Mouse (Mus musculus): ENCODE measurements at regions not wholly inside any gene's neighbourhood (a gene's known extent, or its start where the extent isn't known, plus 50 kb on each side); places are given as distances from the start of the nearest gene placed in this dataset.

DNA sequence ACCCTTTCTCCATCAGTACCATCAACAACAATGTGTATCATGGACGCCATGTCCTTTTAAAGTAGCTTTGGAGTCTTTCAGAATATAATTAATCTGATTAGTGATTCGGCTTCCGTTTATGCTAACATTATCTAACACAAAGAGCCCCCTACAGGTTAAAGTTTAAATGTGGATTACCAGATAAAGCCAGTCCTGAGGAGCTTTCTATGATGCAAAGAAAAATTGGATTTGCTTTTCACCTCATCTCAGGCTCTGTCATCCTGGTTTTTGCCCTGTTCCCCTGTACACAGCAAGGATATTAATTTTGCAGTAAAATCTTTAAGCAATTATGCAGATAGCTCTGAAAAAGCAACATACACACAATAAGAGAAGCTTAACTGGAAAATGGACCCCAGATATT lies 412.7 kb upstream of the Tbc1d2b start:
- no peak for DNase-seq (ENCODE audit: low spot score in 2 of 2)

DNA sequence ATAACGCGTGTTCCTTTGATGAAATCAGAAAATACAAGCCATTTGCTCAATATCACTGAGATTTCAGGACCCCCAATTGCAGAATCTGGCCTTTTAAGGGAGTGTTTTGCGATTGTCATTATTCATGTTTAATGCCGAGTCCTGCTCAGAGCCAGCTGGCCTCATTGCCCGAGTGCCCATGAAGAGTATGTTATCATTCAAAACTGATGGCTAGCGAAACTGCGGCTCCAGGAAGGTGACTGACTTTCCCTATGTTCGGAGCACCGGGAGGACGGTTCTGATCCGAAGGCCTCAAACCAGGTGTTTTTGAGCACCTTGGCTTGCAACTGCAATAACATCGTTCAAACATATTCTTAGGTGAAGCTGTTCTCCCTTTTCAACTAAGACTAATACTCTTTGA lies 419.5 kb upstream of the Tbc1d2b start:
- no peak for DNase-seq (ENCODE audit: low spot score in 2 of 2)

DNA sequence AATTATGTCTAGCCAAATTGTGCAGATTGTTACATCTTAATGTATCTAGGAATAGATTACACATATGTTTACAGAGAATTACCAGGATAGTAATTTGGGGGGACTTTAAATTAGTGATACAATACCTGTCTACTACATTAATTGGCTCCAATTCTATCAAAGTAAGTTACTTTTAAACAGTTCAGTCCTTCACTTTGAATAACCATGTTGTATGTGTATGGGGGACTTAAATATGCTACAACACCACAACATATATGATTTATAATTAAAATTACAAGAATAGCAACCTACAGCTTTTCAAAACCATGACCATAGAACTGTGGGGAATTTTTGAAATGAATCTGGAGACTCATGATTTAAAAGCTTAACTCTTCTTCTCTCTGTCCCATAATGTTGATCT lies 420.5 kb upstream of the Tbc1d2b start:
- DNase-seq (ENCODE audit: low spot score in 2 of 2) = no peak

DNA sequence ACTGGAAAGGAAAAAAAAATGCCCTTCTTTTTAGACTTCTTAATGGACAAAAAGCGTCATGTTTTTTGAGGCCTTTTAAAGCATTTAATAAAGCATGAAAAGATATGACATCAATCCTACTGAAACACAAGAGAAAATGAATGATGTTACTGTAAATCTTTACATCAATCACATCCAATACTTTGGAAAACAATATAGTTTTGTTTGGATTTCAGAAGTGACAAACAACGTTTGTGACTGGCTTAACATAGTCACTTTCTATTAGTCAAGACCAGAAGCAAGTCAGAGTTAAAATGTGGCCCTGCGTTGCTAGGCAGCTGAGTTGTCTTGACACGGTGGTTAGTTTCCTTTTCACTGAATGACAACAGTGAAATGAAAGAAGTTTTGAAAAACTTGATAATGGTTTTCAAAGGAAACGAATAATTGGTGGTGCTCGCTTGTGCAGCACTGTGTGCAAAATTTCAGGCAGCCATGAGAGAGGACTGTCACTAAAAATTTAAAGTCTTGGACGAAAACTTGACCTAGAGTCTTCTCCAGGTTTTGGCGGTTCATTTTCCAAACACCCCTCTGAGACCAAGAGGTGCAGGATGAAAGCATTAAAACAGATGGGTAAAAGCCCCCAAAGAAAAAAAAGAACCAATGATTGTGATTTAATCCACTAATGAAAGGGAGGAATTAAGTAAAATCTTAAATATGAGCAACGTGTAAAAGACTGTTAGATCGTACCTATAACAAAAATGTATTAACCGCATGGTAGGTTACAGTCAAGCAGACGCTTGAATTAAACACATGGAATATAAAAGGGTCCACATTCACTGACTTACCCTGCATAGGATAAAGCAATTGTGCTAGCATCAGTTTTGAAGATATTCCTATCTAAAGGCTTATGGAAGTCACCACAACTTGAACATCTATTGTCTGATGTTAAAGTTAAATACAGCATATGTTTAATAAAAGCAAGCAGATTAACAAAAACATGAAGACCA lies 421.4 kb upstream of the Tbc1d2b start:
- no peak for DNase-seq (ENCODE audit: low spot score in 2 of 2)

DNA sequence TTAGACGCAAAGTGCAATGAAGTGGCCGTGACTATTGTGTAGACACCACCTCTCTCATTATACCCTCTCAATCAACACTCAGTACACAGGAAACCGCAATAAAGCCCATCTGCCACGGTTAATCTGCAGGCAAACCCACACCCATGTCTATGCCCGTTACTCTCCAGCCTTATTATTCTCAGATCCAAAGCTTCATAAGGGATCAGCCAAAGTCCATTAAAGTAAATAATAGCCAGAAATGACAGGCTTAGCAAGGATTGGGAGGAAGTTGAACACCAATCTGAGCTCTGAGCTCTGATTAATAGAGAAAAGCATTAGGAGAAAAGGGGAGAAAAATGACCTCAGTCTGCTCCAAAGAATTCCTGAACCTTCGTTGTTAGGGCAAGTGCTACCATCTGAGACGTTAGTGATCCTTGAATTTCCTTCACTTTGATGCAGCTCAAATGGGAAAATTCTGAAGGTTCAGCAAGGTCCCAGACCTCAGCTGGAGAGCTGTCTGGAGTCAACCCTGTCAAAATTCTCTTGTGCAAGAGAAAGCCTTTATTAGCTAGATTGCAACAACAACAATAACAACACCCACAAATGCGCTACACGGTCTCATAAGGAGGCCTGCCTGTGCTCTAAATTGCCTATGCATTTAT lies 422.5 kb upstream of the Tbc1d2b start:
- no peak for DNase-seq (ENCODE audit: low spot score in 2 of 2)

DNA sequence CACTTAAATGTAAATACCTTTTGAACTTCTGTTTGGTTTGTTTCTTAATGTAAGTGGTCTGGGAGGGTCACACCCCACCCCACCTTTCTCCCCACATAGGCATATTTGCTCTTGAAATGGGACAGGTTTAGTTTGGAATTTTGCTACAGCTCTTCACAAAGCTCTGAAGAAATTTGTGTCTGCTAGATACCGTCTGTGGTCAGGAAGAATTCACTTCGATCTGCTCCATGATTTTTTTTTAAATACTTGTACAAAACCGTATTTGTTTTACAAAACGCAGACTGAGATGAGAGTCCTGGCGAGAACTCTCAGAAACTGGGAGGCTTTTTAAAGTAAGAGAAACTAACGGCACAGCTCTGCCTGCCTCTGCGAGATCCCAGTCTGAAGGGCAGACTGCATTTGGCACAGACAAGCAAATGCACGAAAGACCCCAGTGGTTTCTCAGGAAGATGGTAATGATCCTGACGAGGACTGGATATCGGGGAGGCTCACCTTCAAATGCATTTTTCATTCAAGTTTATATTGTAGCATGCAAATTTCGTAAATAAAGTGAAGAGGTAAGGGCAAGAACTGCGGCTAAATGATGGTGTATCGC lies 423.5 kb upstream of the Tbc1d2b start:
- no peak for DNase-seq (ENCODE audit: low spot score in 2 of 2)

DNA sequence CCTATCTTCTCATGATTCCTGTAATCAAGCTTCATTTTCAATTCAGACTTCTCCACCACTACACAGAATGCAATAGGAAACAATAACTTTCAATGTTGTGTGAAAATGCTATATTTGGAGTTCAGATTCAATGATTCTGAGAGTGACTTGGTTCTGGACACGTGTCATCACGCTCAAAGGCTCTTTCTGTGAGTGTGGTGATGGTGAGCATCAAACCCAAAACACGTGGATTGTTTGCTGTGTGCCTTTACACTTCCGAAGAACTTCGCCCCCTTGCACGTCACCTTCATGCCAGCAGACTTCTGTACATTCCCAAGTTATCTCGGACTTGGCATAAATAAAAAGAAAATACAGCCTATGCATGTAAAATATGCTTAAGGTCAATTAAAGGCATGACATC lies 425.1 kb upstream of the Tbc1d2b start:
- DNase-seq (ENCODE audit: low spot score in 2 of 2) = no peak

DNA sequence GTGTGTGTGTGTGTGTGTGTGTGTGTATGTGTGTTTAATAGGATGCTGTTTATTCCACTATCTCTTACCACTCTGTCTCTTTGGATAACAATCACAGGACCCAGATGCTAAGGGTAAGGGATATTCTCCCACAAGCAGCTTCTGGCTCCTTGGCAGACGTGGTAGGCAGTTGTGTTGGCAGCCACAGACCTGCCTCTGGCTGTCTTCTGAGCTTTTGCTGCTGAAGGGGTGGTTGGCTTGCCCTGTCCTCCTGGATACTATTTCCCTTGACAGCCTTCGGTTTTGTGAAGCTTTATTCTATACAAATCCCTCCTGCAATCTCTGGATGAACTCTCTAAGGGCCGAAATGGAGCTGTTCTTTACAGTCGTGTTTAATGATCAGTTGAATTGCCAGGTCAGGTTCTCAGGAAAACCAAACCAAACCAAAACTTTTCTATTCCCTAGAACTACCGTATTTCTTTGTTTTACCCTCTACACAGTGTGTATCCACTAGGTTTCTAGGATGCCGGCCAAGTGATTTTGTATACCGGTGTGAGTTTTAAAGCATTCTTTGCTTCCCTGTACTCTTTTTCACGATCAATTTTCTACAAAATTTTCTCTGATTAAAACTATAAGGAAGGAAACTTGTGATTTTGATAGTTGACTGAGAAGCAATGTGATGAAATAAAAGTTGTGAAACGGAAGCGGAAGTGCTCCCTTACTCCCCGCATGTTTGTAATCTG lies 426.8 kb upstream of the Tbc1d2b start:
- no peak for DNase-seq (ENCODE audit: low spot score in 2 of 2)

DNA sequence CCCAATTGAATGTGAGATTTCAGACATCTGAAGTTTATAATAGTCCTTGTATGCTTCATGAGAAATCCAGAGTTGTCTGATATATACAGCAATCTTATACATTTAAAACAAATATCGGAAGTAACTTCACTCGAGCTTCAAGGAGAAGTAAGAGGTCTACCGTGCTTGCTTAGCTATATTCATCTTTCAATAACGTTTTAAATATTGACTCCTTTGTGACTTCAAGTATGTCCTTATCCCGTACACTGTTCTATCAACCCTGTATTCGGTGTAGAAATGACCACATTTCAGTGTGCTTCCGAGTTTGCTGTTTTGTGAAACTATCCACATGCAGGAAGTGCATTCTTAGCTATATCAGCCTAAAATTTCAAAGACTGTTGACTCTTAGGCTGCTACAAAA lies 427.8 kb upstream of the Tbc1d2b start:
- no peak for DNase-seq (ENCODE audit: low spot score in 2 of 2)

DNA sequence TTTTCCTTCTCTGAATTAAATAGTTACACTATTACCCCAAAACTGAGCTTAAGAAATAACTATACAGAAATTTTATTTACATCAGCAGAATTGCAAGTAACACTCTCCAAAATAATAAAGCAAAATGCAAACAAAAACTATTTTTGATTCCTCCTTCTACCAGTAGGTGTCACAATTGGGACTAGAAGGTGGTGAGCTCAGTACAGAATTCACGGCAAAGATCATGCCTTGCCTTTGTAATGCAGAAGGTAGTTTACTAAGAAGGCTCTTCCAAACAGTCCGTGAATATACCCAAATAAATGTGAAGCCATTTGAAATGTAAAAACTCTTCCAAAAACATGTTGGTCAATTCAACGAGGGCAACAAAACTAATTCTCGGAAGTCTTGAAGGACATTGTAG lies 428.5 kb upstream of the Tbc1d2b start:
- DNase-seq (ENCODE audit: low spot score in 2 of 2) = no peak

DNA sequence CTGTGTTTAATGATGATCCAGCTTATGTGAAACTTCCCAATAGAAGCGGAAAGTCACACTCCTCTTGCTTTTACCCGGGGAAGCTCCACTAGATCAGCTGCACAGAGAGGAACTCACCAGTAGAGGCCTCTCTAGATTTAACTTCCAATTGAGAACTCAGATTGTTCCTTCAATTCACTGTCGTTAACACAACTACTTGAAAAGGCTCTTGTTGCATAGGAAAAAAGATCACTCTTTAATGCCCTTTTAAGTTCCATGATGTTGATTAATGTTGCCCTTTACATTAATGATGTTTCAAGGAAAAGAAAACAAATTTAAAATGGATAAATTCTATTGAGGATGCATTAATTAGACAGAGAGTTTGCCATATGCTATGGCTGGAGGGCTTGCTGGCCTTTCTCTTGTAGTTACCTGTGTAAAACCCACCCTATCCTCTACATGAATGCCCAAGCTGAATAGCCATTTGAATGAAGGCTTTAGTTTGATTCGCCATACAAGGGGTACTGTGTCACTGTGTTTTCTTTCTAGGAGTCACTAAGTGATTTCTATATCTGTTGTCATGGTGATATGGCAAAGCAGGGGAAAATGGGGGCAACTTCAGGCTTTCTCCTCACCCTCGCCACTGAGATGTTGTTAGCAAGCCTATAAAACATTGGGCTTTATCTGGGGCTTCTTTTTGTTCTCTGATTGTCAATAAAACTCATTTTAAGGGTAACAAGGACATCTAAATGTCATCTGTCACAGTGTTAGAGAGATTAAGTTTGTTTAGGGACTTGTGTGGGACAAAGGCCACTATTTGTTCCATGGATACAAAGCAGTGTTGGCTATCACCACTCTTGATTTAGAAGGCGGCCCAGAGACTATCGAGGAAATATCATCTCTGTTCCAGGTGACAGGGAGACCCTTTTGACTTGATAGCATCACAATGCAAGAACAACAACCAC lies 429.9 kb upstream of the Tbc1d2b start:
- DNase-seq (ENCODE audit: low spot score in 2 of 2) = no peak

DNA sequence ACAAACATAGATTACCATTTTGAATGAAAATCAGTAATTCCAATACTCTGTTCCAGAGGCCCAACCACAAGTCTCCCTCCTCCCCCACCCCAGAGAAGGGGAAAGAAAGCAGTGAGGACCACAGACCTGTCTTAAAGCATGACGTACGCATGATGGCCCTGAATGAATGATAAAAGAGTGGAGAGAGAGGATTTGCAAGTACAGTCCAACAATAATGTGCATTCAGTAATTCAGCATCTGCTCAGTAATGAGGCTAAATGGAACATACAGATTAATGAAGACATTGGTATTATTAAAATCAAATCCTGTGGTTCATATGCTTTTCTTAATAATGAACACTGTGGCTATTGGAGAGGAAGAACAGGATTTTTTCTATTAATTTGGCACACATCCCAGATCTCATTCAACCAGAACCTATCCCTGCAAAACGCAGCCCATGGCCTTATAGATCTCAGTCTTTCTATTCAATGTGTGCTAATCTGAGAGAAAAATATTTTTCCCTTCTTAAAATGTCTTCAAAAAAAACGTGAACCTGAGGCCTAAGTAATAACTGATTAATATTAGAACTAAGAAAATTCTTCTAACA lies 430.7 kb upstream of the Tbc1d2b start:
- no peak for DNase-seq (ENCODE audit: low spot score in 2 of 2)

DNA sequence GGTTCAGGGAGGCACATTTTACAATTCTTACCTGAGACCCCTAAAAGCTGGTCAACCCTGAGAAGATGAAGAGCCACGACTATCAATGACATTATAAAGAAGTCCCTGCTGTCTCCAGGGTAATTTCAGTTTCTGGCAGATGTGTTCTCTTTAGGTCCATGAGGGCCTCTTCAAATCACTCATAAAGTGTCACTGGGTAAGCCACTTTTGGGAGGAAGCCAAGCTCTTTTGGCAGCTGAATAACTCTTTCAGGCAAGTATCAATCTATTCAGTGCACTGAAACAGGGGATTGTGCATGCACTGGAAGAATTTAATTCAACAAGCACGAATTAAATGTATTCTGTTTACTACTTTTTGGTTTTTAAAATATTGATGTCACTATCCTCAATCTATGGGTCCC lies 443.1 kb upstream of the Tbc1d2b start:
- DNase-seq (ENCODE audit: low spot score in 2 of 2) = no peak

DNA sequence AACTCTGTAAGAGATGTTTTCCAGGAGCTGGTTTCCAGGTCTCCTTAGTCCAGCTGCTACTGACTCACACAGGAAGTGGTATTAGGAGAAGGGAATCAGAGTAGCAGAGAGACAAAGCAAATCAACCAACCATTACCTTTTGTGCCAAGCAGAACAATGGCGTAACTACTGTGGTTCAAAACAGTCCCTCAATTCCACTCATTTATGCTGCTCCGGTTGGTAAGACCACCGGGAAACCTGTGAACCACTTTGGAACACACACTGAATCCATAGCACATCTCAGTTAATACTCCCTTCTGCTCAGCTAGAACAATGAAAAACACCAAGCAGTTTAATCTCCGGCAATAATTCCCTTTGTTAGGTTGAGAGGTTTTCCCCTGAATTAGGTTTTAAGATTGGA lies 460.8 kb upstream of the Tbc1d2b start:
- DNase-seq (ENCODE audit: low spot score in 2 of 2) = no peak

DNA sequence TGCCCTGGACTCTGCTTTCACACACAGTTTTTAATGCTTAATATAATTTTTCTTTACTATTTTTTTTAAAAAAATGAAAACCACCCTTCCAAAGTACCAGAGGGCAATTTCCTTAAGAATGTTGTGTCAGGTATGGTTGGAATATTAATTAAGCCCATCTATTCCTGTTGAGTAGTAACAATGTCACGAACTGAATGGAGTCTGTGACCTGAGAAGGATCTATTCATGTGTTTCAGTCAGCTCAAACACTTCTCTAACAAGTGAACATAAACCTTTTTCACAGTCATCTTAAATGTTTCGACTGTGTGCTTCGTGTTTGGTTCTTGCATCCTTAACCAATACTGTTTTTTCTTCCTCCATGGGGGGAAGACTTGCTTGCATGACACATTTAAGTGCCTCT lies 486.6 kb upstream of the Tbc1d2b start:
- DNase-seq (ENCODE audit: low spot score in 2 of 2) = no peak

DNA sequence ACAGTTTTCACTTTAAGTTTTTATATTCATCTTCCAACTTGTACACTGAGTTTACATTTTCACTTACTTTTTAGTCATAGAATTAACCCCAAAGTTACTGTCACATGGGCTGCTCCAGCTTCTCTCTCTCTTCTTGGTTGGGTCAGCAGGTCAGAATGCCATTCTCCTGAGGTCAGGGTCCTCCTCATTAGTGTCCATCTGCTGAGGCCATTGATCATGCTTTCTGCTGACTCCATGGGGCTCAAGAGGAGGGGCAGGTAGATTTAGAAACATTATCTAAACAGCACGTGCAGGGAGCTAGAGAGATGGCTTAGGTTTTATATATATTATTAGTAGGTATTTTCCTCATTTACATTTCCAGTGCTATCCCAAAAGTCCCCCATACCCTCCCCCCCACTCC lies 503.7 kb upstream of the Tbc1d2b start:
- DNase-seq (ENCODE audit: low spot score in 2 of 2) = no peak

DNA sequence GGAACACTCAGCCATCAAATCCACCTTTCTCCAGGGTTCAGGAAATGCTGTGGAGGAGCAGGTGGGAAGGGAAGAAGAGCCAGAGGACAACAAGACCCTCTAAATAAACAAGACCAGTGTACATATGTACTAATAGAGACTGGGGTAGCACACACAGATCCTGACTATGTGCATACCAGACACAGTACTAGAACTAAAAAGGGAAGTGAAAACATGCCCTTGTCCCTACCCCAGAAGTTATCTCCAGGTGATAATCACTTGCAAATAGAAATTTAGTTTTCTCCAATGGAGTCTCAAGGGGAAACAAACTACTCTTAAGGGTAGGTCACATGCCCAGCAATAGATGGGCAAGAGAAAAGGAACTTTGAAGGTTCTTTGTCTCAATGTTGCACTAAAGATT lies 518.9 kb upstream of the Tbc1d2b start:
- no peak for DNase-seq (ENCODE audit: low spot score in 2 of 2)

DNA sequence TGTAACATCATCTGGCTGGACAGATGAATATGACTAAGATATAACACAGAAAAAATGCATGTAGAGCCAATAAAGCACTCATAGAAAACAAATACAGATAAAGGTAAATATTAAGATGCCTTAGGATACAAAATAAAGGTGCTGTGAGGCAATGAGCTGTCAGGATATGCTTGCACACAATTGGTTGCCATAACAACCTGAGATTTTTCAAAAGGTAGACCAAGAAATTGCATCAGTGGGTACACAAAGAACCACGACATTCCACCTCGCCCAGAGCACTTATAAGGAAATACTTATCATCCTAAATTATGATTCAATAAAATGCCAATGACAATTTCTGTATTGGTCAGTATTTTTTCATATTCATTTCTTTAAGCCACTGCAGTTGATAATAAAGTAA lies 521.3 kb upstream of the Tbc1d2b start:
- no peak for DNase-seq (ENCODE audit: low spot score in 2 of 2)

DNA sequence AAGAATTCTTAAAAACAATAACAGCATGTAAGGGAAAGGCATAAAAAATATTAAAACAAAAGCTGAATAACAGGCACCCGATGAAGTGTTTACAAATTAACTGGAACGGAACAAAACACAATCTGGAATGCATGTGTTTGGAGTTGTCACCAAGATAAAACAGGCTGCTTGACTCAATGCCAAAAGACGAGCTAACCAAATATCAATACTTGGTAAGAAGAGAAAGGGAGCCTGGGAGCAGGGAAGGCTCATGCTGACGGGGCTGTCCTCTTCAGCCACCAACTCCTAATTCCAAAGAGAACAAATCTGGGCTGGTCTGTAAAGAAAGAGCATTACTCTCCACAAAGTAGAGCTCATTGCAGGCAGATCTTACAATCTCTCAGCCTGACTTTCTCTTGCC lies 545.4 kb upstream of the Zic4 start:
- no peak for DNase-seq (ENCODE audit: low spot score in 2 of 2)

DNA sequence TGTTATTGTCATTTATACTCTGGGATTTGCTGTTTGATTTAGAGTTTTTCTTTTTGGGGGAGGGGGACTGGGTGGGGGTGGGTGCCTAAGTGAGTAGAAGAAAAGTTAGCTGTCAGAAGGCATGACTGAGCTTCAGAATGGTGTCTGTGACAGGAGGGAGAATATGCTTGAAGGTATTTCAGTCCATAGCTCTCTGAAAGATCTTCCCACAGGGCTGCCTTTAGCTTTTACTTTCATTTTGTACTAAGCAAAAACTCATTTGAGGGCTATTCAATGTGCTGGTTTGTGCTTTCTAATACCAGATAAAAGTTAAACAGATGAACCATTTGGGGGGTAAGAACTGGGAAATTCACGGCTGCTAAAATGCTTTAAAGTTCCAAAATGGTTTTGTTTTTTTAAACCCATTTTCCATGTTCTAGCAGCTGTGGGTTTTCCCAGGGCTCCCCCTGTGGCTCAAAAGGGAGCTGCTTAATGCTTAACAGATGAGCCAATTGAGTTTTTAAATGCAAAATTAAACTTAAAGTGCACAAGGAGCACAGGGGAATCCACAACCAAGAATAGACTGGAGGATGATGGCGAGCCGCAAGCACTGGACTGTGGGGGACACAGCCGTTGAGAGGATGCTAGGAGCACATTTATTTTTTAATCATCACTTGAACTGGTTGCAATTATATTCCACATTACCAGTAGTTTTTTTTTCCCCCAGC lies 538.5 kb upstream of the Zic4 start:
- no peak for DNase-seq (ENCODE audit: low spot score in 2 of 2)
